Comparison of ENCODE assay signal across 23 mouse cellular contexts in the genomic region with DNA sequence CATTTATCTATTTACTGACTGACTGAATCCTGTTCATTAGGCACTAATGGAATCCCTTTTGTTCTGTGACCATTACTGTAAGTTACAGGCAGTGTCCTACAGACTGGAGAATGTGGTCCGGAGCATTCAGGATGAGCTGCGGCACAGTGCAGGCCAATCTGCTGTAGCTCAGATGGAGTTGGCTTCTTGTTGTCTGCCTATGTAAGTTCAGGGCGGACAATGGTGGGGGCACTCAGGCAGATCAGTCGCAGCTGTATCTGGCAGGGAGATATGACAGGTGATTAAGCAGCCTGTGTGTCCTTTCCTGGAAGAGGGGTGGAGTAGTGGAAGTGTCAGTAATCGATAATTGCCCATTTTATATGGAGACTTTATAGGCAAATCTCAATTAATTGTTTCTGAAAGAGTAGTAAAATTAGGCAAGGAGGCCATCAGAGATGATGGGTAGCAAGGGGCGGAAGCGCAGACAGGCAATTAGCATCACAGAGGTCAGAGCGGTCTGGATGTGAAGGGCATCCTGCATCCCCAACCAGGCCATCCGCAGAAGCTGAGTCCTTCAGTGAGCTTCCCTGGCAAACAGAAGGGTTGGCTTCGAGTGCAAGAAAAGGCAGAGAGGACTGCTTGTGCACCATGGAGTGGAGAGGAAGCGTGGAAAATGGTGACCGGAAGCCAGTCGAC.
DNase-seq lines count a peak whose midpoint lies in the region; ATAC-seq and TF ChIP-seq lines count a peak whose summit lies in the region.
"Had no signal": no experiment of that assay in that cellular context is flagged by ENCODE, and none has a peak within 500 bp of the region (broad histone marks: within the 10 kb centered on the region; RNA-seq: fewer than 3 reads in every experiment).

No protein-coding gene starts in this region.

- H3K4me2 ChIP-seq in liver, embryonic 11.5 days: no peak overlapping the region
- H3K4me2 ChIP-seq: embryonic facial prominence, embryonic 12.5 days; forebrain, embryonic 13.5 days; forebrain, embryonic 15.5 days had no signal

- no peak overlapping the region for H3K27ac ChIP-seq in liver, embryonic 11.5 days (ENCODE audit: low read depth, low read length)
- H3K27ac ChIP-seq: embryonic facial prominence, embryonic 10.5 days; embryonic facial prominence, embryonic 12.5 days; forebrain, embryonic 13.5 days; forebrain, embryonic 15.5 days had no signal

- peak overlapping the region; percentile 14 for H3K4me3 ChIP-seq in megakaryocyte, embryonic 14.5 days (replicated peaks)
- no peak overlapping the region for H3K4me3 ChIP-seq in liver, embryonic 11.5 days (ENCODE audit: low read depth, low read length)
- H3K4me3 ChIP-seq: embryonic facial prominence, embryonic 10.5 days; embryonic facial prominence, embryonic 12.5 days; forebrain, embryonic 13.5 days; forebrain, embryonic 15.5 days had no signal

- WGBS in liver, embryonic 11.5 days: 84% methylated on average over 13 of the region's 13 CpGs

- peaks cover 46% of the 10 kb centered on the region for H3K9me3 ChIP-seq in megakaryocyte, embryonic 14.5 days
- H3K9me3 ChIP-seq in liver, embryonic 11.5 days (ENCODE audit: control insufficient read depth, low read length): no peaks in the 10 kb centered on the region
- H3K9me3 ChIP-seq: embryonic facial prominence, embryonic 10.5 days; embryonic facial prominence, embryonic 12.5 days; forebrain, embryonic 13.5 days; forebrain, embryonic 15.5 days had no signal

- no peak for ATAC-seq in megakaryocyte, adult 5-6 weeks (ENCODE audit: poor library complexity, severe bottlenecking)
- ATAC-seq in liver, embryonic 11.5 days (replicated peaks; ENCODE audit: low FRiP score): no peak
- ATAC-seq: activated CD4-positive, CD25-positive, alpha-beta regulatory T cell, adult 4 months; forebrain, embryonic 13.5 days; forebrain, embryonic 15.5 days; forebrain, postnatal 0 days; Patski had no signal

- no peak for TF ChIP-seq CTCF in brain, embryonic 14.5 days (IDR thresholded peaks at IDR 0.05; ENCODE audit: borderline replicate concordance, extremely low read depth, insufficient read depth, insufficient read length)

- peak; percentile 71 for DNase-seq in ES-CJ7 (ENCODE audit: low read depth, low spot score)
- peak; percentile 14 for DNase-seq in R1 (ENCODE audit: low read depth, low spot score)
- peak; percentile 14 for DNase-seq in brain, embryonic 14.5 days (ENCODE audit: low read depth)
- no peak for DNase-seq in liver, embryonic 11.5 days (ENCODE audit: low spot score)
- DNase-seq in adrenal gland, adult 18-20 months (ENCODE audit: low spot score in 2 of 2): no peak
- DNase-seq: adrenal gland, adult 2 months; adrenal gland, postnatal 10 days; adrenal gland, postnatal 25 days; cerebellum, adult 11-12 months; cerebellum, adult 2 months; cerebellum, adult 9-10 months; cerebellum, postnatal 10 days; cerebellum, postnatal 25 days; forebrain, postnatal 0 days had no signal

- TF ChIP-seq POLR2A in brain, embryonic 14.5 days (IDR thresholded peaks at IDR 0.05; ENCODE audit: borderline replicate concordance, extremely low read depth, insufficient read depth, insufficient read length, poor library complexity, severe bottlenecking): no peak

- H3K27me3 ChIP-seq in megakaryocyte, embryonic 14.5 days (replicated peaks): no peaks in the 10 kb centered on the region
- H3K27me3 ChIP-seq in liver, embryonic 11.5 days (replicated peaks; ENCODE audit: control insufficient read depth, insufficient read depth, low read length): no peaks in the 10 kb centered on the region
- H3K27me3 ChIP-seq: embryonic facial prominence, embryonic 12.5 days; forebrain, embryonic 13.5 days; forebrain, embryonic 15.5 days had no signal

- no peaks in the 10 kb centered on the region for H3K36me3 ChIP-seq in megakaryocyte, embryonic 14.5 days (replicated peaks; ENCODE audit: low read length)
- no peaks in the 10 kb centered on the region for H3K36me3 ChIP-seq in liver, embryonic 11.5 days (ENCODE audit: control insufficient read depth, insufficient read depth, low read length)
- H3K36me3 ChIP-seq: embryonic facial prominence, embryonic 10.5 days; embryonic facial prominence, embryonic 12.5 days; forebrain, embryonic 15.5 days; G1E had no signal

- H3K4me1 ChIP-seq in megakaryocyte, embryonic 14.5 days: no peaks in the 10 kb centered on the region
- H3K4me1 ChIP-seq in liver, embryonic 11.5 days (replicated peaks; ENCODE audit: control insufficient read depth, insufficient read depth, low read length): no peaks in the 10 kb centered on the region
- H3K4me1 ChIP-seq: embryonic facial prominence, embryonic 10.5 days; embryonic facial prominence, embryonic 12.5 days; forebrain, embryonic 13.5 days; forebrain, embryonic 15.5 days had no signal

- no peak overlapping the region for H3K9ac ChIP-seq in liver, embryonic 11.5 days (ENCODE audit: low read depth, low read length)
- H3K9ac ChIP-seq: embryonic facial prominence, embryonic 12.5 days; forebrain, embryonic 13.5 days; forebrain, embryonic 15.5 days; forebrain, postnatal 0 days had no signal

Comparison
In these comparisons a context has a peak if more than half of its experiments do, and no peak if none do; other contexts are left out.
1. DNase-seq: peak in ES-CJ7 (single experiment), R1 (single experiment) and brain, embryonic 14.5 days (single experiment); none in liver, embryonic 11.5 days (single experiment) and adrenal gland, adult 18-20 months (0 of 2).